Mouse (Mus musculus) brain, adult 2 months (tissue): ENCODE measurements at regions not wholly inside any gene's neighbourhood (a gene's known extent, or its start where the extent isn't known, plus 50 kb on each side); places are given as distances from the start of the nearest gene placed in this dataset.

Experiments used
- DNase-seq: peaks from one replicate; pipeline ENCODE4 v3.0.0; 2011; ENCODE audit warnings: low read depth, low spot score

DNA sequence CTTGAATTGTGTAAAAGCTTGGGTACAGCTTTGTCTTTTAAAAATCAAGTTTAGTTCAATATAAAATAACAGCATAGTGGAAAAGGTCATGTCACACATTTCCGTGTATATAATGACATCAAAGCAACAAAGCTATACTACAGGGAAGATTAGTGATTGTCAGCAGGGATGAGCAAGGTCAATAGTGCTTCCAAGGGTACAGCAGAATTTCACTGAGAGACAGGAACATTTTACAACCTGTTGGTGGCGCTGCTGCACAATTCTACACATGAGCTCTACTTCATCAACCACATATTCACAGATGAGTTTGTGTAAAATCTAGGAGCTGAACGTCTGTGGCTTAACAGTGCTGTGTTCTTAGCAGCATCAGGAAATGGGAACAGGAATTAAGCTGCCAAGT, 74.3 kb upstream of the A2m start:
- DNase-seq: peak; percentile 80

- peak; percentile 5 for DNase-seq
Observed at GRCm38 (mm10) chr6:121560393-121560793, 74.8 kb upstream of the A2m start.

DNA sequence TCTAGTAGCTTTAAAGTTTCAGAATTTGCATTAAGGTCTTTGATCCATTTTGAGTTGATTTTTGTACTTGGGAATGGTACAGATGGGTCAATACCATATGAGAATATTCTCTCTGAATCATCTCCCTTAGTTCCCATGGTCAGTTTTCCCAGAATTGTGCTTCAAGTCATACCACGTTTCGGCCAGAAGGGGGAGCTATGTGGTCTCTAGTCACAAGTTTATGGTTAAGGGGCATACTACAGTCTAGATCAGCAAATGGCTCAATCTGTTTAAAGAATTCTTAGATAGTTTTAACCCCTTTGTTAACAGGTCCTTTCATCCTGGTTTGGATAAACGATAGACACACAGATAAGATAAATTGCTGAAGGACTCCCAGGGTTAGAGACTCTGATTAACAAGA, 78.7 kb upstream of the A2m start:
- peak; percentile 24 for DNase-seq

DNA sequence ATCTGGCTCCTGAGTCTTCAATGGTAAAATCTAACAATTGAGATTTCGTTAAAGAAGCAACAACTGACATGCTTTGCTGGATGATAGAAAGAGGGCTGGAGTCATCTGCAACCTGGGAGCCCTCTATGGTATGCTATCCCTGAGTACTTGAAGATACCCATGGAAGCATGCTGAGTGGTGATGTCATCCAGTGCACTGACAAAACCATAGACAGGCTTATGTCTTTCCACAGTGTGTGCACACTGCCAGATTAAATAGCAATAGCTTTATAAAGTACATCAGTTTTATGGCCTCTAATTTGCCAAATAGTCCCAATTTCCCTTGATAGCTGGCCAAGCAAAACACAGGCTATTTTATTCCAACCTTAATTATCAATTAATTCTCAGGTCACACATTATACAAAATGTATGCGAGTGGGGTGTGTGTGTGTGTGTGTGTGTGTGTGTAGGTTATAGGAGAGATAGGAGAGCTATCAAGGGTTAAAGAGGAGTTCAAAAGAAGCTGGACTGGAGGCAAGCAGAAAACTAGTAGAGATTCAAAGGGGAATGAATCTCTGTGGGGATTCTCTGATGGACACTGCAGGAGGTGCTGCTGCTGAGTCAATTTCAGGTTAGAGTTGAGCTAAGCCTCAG, 80.1 kb upstream of the Iqsec3 start:
- no peak for DNase-seq

- DNase-seq: no peak
Observed at GRCm38 (mm10) chr6:121533521-121533920, 60.0 kb upstream of the Iqsec3 start.

DNA sequence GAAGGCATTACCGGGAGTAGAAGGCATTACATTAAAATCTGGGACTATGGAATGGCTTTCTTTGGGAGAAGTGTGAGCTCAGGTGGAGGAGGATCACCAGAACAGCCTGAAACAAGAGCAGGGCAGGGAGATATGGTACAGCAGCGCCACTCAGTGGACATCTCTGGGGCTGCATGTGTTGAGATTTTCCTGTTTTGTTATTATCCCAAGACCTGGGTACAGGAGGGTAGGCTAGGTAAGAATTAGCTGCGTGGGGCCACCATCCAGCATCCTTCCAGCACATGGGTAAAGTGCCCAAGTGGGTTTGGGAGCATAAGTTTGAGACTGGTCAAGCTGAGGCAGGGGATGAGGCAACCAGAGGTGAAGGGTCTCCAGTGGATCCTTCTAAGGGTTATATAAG, 59.4 kb upstream of the Iqsec3 start:
- DNase-seq: peak; percentile 81

DNA sequence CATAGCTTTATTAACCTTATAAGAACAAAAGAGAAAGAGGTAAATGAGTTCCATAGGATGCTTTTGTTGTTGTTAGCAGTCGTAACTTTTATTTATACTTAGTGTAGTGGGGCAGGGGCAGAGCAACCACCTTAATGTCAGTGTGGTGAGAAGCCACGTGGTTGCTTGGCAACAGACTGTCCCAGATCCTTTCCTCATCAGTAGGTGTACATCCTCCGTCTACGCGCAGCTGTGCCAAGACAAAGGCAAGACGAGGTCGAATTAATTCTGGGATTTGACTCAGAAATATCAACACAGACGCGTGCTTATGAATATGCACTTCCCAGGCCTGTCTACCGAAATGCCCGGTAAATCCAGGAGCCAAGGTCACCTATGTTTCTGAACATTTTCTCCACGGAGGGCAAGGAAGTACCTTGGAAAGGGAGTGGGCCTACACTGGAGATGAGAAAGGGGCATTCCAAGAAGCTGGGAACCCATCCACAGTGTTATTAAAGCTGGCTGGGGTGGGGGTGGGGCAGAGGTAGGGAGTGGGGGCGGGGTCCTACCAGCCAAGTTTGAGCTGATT, 58.4 kb upstream of the Iqsec3 start:
- DNase-seq: peak; percentile 69

DNA sequence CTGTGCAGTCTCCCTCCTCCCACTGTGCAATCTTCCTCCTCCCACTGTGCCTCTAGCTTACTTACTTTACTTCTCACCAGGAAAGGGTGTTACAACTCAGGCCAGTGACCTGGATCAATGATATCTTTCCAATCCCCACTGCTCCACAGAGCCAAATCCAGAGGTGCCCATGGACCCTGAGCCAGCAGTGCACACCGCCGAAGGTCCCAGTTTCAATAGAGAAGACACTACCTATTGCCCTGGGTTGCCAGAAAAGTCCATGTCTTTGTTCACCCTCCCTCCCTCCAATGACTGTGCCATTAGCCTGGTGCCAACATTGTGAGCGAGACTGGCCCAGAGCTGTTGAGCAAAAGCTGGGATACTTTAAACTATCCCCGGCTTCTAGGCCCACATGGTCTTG, 53.8 kb upstream of the Iqsec3 start:
- no peak for DNase-seq

DNA sequence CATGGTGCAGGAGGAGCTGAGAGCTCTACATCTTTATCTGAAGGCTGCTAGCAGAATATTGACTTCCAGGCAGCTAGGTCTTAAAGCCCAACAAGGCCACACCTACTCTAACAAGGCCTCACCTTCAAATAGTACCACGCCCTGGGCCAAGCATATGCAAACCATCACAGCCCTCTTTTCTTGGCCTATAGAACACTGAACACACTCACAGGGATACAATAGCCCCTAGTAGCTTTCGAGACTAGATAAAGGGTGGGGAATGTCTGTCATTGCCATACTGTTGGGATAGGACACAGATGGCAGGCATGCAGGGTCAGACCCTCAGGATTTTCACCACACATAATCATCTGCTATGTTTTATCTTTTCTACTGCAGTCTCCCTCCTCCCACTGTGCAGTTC, 52.6 kb upstream of the Iqsec3 start:
- no peak for DNase-seq

DNA sequence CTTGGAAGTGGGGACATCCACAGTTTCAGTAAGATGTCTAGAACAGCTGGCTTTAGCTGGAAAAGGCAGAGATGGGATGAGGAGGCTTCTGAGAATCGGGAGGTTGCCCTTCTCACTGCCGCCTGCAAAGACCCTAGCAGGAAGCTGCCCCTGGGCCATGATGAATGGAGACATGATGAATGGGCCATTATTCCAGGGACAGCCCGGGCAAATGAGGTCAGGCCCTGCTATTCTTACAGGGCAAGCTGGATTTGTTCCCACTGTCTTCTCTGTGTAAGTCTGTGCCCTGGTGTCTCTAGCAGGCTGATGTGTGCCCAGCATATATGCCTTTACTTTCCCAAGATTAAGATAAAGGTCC, 51.1 kb upstream of the Iqsec3 start:
- peak; percentile 40 for DNase-seq

DNA sequence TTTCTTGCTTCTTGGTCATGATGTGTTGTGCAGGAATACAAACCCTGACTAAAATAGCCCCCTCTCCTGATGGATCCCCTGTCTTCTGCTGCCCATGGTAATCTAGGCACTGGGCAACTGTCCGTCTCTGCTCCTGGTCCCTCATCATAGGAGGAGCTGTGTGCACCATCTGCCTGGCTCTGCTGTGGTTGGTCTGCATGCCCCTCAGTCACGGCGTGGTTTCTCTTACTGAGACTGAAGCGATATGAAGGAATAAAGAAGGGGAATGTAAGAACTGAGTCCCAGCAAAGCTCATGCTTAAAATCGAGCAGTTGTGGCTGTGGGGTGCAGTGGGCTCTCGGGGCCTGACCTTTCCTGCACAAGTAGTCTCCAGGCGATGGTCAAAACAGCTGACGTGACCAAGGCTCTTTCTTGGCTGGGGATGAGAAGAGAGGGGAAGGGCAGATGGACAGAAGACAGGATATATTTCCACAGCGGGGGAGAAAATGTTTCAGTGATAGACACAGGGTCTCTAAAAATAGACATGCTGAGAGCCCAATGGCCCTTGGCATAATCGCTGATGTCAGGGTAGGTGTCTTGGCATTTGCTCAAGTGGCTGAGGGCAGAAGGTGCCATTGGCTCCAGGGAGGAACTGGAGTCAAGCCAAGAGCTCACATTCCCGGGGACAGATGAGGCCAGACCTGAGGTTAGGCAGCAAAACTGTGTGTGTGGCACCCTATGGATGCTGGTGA, 50.6 kb upstream of the Iqsec3 start:
- peak; percentile 52 for DNase-seq
